Mouse (Mus musculus) neural tube, embryonic 11.5 days (tissue): ENCODE results near the gene Enthd1. TPM values are rescaled to one million over a fixed set of nuclear protein-coding genes. Genes with fewer than 3 reads are reported as not detected.

ENCODE experiments used
- ATAC-seq: fragments of 200-750 bp; cut with Nextera tagmentation; 2 replicates; pipeline ENCODE4 v1.8.0; 2017; ENCODE audit warnings: moderate number of reproducible peaks, mild to moderate bottlenecking, moderate TSS enrichment, moderate library complexity; ENCODE audit not compliant: insufficient read depth, low FRiP score, low TSS enrichment
- DNase-seq: peaks from one replicate; pipeline ENCODE4 v3.0.0-alpha.2; 2015; ENCODE audit warnings: low spot score
- H3K27ac ChIP-seq: fragments of 300-500 bp; sonication (generic); 2 replicates; pipeline ENCODE4 v1.5.1; 2014; ENCODE audit warnings: low read depth, mild to moderate bottlenecking, low read length
- H3K27me3 ChIP-seq: fragments of 300-500 bp; sonication (generic); 2 replicates; pipeline ENCODE4 v1.6.1; 2014; ENCODE audit warnings: mild to moderate bottlenecking, low read length, mixed read lengths; ENCODE audit not compliant: control insufficient read depth, insufficient read depth
- H3K36me3 ChIP-seq: fragments of 300-500 bp; sonication (generic); 2 replicates; pipeline ENCODE4 v1.6.1; 2014; ENCODE audit warnings: mild to moderate bottlenecking, low read length, moderate library complexity, mixed read lengths; ENCODE audit not compliant: control insufficient read depth, insufficient read depth
- H3K4me1 ChIP-seq: fragments of 300-500 bp; sonication (generic); 2 replicates; pipeline ENCODE4 v1.6.1; 2014; ENCODE audit warnings: low read length, mixed read lengths; ENCODE audit not compliant: control insufficient read depth, insufficient read depth
- H3K4me2 ChIP-seq: fragments of 300-500 bp; sonication (generic); 2 replicates; pipeline ENCODE4 v1.6.1; 2014; ENCODE audit warnings: low read depth, mild to moderate bottlenecking, moderate library complexity
- H3K4me3 ChIP-seq: fragments of 300-500 bp; sonication (generic); 2 replicates; pipeline ENCODE4 v1.5.1; 2014; ENCODE audit warnings: low read depth, low read length
- H3K9ac ChIP-seq: fragments of 300-500 bp; sonication (generic); 2 replicates; pipeline ENCODE4 v1.6.1; 2014; ENCODE audit warnings: mild to moderate bottlenecking, low read length
- H3K9me3 ChIP-seq: fragments of 300-500 bp; sonication (generic); 2 replicates; pipeline ENCODE4 v1.6.1; 2016; ENCODE audit warnings: low read length; ENCODE audit not compliant: control insufficient read depth
- WGBS: fragments of 180-500 bp; shearing (Covaris S2); extraction: QIAGEN DNeasy Blood & Tissue Kit; methylation state at CpG from one replicate; pipeline ENCODE4 v1.1.7; 2014; 5-methylcytosine and 5-hydroxymethylcytosine counted together
- polyA plus RNA-seq: library from polyadenylated mRNA; unstranded; fragments of >200 nt; fragmentation: Nextera tagmentation; extraction: Ambion mirVana; gene quantifications from 2 replicates; pipeline ENCODE4 v1.2.1, GENCODE M21; 2014

Gene Enthd1
- polyA plus RNA-seq, 1 experiment from 2014 or later, result not detected

DNA sequence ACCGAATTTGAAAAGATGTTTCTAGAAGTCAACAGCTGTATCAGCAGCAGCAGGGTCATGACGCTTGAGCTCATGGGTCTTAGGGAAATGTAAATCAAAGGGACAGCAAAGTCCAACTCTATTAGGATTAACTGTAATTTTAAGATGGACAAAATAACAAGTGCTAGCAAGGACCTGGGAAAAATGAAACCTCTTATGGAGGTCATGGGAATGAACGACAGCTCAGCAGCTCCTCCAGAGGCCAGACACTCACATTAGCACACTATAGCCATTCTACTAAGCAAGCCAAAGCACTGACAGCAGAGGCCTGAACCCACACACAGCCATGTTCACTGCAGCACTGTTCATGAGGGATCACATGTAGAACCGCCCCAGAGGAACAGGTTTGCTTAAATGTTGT, 7.2 kb downstream of the Enthd1 start:
- no peaks in the 10 kb centered on the region for H3K36me3 ChIP-seq
- no peak overlapping the region for H3K27ac ChIP-seq
- H3K4me3 ChIP-seq, result no peak overlapping the region
- H3K9ac ChIP-seq, result no peak overlapping the region
- no peaks in the 10 kb centered on the region for H3K9me3 ChIP-seq
- no peaks in the 10 kb centered on the region for H3K4me1 ChIP-seq
- H3K27me3 ChIP-seq, result no peaks in the 10 kb centered on the region
- DNase-seq (no peak), ATAC-seq (no peak)
- 74% methylated on average over 4 of the region's 4 CpGs for WGBS
- H3K4me2 ChIP-seq, result no peak overlapping the region

DNA sequence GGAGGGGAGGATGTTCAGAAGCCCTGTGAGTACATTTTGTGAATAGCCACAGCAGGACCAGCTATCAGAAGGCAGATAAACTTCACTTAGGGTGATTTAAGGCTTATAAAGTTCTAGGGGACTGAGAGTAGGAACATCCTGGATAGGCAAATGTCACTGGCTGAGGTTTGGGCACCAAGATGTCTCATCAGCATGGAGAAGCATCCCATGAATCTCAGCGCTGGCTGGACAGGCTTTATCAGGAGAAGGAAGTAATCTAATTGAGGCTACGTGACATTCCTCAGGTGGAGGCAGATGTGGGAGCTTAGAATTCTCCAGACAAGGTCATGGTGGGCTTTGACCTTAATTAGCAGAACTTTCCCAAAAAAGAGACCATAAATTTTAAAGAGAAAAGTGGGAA, 8.9 kb downstream of the Enthd1 start:
- no peaks in the 10 kb centered on the region for H3K27me3 ChIP-seq

DNA sequence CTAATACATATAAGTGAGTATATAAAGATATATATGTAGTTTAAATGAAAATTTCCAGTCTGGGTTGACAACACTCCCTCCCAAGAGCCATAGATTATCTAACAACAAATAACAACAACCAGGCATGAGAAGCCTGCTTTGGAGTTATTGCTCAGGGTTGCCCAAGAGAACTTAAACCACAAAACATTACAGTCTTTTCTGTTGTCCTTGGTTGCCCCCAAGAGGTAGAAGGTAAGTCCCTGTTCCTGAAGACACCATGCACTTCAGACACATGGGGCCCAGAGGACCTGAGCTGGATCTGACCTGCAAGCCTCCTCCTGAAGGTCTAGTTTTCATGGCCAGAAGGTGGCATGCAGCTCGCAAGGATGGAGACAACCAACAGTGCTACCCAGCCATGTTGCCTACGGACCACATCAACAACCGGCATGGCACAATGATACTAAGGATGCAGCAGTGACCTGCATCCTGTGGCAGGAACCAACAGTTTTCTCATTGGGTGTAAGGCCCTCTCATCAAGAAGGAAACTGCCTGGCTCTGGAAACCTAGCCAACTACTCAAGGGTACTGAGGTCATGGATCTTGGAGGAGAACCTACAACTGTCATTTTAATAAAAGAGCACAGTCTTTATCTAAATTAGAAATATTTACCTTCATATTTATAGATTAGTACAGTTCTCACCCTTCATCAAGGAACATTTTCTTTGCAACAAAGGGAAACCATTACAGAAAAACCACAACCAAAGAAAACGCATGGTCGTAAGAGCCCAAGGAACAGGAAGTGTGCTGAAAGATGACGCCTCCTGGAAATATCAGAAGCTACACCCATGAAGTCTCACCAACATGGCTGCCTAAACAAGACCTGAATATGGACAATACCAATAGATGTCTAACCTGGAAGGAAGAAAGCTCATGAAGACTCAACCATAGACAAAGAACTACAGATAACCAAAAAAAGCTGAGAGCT, 9.8 kb downstream of the Enthd1 start:
- H3K9ac ChIP-seq, result no peak overlapping the region
- H3K4me3 ChIP-seq, result no peak overlapping the region
- no peaks in the 10 kb centered on the region for H3K4me1 ChIP-seq
- no peaks in the 10 kb centered on the region for H3K9me3 ChIP-seq
- ATAC-seq (no peak), DNase-seq (no peak)
- no peak overlapping the region for H3K4me2 ChIP-seq
- WGBS, result 95% methylated on average over 6 of the region's 6 CpGs
- H3K27me3 ChIP-seq, result no peaks in the 10 kb centered on the region
- no peak overlapping the region for H3K27ac ChIP-seq
- no peaks in the 10 kb centered on the region for H3K36me3 ChIP-seq

More for the DNA sequence above, 8.9 kb downstream of the Enthd1 start:
- Histone ChIP-seq H3K4me2 (no peak overlapping the region), H3K9me3 (no peaks in the 10 kb centered on the region), H3K4me3 (no peak overlapping the region), H3K27ac (no peak overlapping the region), H3K4me1 (no peaks in the 10 kb centered on the region), H3K9ac (no peak overlapping the region), H3K36me3 (no peaks in the 10 kb centered on the region)
- DNase-seq, result no peak
- no peak for ATAC-seq
- WGBS, result 80% methylated on average over 2 of the region's 2 CpGs

DNA sequence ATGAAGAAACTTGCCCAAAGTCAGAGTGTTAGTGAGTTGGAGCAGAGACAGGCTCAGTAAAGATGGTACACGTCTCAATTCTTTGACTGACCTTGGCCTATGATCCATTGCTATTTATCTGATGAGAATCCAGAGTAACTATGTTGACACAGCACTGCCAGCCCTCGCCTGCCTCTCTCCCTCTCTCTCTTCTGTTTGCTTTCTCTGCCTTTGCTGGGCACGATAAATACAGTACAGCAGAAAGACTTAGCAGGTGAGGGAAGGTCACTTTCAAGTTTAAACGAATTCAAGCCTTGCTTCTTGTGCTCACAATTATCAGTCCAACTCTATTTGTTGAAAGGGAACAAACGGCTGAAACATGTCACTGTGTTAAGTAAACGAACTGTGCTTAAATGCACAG, 19.5 kb downstream of the Enthd1 start:
- ATAC-seq (no peak), DNase-seq (no peak)
- Histone ChIP-seq H3K4me2 (no peak overlapping the region), H3K27me3 (no peaks in the 10 kb centered on the region), H3K36me3 (no peaks in the 10 kb centered on the region), H3K9ac (no peak overlapping the region), H3K4me1 (no peaks in the 10 kb centered on the region), H3K9me3 (no peaks in the 10 kb centered on the region), H3K27ac (no peak overlapping the region), H3K4me3 (no peak overlapping the region)
- 76% methylated on average over 6 of the region's 6 CpGs for WGBS

DNA sequence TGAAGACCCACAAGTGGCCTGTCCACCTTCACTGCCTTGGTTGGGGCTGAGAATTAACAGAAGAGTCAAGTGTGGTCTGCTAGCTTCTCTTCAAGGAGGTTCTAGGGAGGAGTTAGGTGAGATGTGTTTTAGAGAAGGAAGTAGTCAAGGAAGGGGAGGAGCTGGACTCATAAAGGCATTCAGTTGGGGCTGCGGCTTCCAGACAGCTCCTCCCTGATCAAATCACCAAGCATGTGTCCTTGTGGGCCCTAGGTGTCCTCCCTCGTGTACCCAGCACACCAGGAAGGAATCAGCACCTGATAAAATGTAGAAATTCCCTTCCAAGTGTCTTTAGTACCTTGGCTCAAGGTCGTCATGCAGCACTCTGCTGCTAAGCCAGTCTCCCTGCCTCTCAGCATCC, 20.8 kb downstream of the Enthd1 start:
- DNase-seq (no peak), ATAC-seq (no peak)
- Histone ChIP-seq H3K9me3 (no peaks in the 10 kb centered on the region), H3K4me1 (no peaks in the 10 kb centered on the region), H3K27me3 (no peaks in the 10 kb centered on the region), H3K4me3 (no peak overlapping the region), H3K9ac (no peak overlapping the region), H3K4me2 (no peak overlapping the region), H3K36me3 (no peaks in the 10 kb centered on the region), H3K27ac (no peak overlapping the region)
- WGBS, result 61% methylated on average over 3 of the region's 3 CpGs

DNA sequence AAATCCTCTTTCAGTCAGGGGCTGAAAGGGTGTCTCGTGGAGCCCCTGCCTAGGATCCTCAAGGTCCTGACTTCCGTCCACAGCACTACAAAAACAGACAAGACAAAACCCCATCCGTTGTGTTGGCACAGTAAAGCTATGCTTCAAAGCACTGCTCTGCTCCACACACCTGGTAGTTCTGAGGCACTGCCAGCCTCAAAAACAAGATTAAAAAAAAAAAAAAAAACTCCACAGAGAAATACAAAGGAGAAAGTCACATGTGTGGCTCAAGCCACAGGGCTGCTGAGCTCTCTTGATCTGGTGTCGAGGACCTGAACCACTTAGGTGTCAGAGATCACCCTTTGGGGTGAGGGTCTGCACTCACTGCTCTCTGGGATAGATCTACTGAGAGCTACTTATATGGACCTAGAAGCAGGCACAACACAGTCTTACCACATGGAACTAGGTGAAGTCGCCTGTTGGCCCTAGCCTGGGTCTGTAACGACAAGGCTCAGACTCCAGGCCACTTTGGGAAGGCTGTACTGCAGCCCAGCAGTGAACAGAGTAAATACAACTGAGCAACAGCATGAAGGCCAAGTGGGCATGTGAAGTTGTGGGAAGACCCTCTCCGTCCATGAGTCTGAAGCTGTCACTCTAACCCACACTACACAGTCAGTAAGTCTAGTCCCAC, 26.1 kb downstream of the Enthd1 start:
- Histone ChIP-seq H3K4me1 (no peaks in the 10 kb centered on the region), H3K36me3 (no peaks in the 10 kb centered on the region), H3K9ac (no peak overlapping the region), H3K4me3 (no peak overlapping the region), H3K4me2 (no peak overlapping the region), H3K27me3 (no peaks in the 10 kb centered on the region), H3K27ac (no peak overlapping the region), H3K9me3 (no peaks in the 10 kb centered on the region)
- no peak for ATAC-seq
- WGBS, result 84% methylated on average over 7 of the region's 7 CpGs
- no peak for DNase-seq

DNA sequence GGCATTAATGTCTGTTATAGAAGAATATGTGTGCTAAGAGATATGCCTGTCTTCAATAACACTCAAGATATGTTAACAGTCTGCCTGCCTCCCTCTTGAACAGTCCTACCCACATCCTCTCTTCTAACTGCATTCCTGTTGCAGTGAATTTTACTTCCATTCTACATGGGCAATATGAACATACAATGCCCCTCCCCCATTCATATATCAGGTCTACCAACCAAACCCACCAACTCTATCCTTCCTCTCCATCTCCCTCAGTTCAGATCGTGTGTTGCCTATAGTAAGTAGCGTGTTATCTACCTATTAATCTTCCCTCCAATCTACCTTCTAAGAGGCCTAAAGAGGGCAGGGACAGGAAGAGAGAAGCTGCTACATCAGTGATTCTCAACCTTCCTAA, 26.9 kb downstream of the Enthd1 start:
- Histone ChIP-seq H3K9ac (no peak overlapping the region), H3K27ac (no peak overlapping the region), H3K4me3 (no peak overlapping the region), H3K27me3 (no peaks in the 10 kb centered on the region), H3K4me1 (no peaks in the 10 kb centered on the region), H3K36me3 (no peaks in the 10 kb centered on the region), H3K4me2 (no peak overlapping the region), H3K9me3 (no peaks in the 10 kb centered on the region)
- WGBS, result 86% methylated on average over 2 of the region's 2 CpGs
- DNase-seq, result no peak
- ATAC-seq, result no peak

DNA sequence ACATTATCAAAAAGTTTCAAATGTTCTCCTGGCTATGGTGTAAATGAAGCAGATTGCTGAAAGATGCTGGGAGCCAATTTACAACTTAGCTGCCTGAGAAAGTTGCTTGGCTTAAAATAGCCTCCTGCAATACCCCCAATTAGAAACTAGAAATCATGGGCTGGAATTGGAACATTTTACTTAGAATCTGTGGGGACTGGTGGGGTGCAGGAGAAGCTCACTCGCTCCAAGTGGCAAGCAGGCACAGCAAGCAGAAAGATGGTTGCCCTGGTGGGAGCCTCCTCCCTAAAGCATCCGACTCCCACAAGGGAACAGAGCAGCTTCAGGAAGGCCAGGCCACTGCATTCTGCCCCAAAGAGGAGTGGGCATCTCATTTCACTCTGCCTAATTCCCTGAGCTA, 28.9 kb downstream of the Enthd1 start:
- H3K27me3 ChIP-seq, result no peaks in the 10 kb centered on the region
- H3K27ac ChIP-seq, result no peak overlapping the region
- H3K36me3 ChIP-seq, result no peaks in the 10 kb centered on the region
- no peak overlapping the region for H3K4me2 ChIP-seq
- ATAC-seq (no peak), DNase-seq (no peak)
- WGBS, result 78% methylated on average over 2 of the region's 2 CpGs
- H3K4me1 ChIP-seq, result no peaks in the 10 kb centered on the region
- no peak overlapping the region for H3K9ac ChIP-seq
- no peaks in the 10 kb centered on the region for H3K9me3 ChIP-seq
- H3K4me3 ChIP-seq, result no peak overlapping the region

DNA sequence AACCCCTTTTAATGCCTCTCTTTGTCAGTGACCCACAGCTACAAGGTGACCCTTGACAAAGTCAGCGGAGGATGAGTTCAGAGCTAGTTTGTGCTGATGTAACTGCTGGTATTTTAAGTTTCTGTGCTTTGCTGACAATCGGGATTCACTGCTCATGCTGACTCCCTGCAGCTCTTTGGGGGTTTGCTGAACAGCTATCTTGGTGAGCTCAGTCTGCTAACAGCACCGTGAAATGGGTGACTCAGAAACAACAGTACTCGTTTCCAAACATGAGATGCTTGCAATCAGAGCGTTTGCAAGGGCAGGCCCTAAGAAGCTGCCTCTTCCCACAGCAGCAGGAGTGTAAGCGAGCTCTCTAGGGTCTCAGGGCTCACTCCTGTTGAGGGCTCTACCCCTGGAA, 31.7 kb downstream of the Enthd1 start:
- no peak overlapping the region for H3K4me2 ChIP-seq
- 65% methylated on average over 6 of the region's 6 CpGs for WGBS
- no peak for DNase-seq
- H3K27me3 ChIP-seq, result no peaks in the 10 kb centered on the region
- no peak overlapping the region for H3K27ac ChIP-seq
- no peak overlapping the region for H3K4me3 ChIP-seq
- no peaks in the 10 kb centered on the region for H3K36me3 ChIP-seq
- H3K9ac ChIP-seq, result no peak overlapping the region
- no peaks in the 10 kb centered on the region for H3K9me3 ChIP-seq
- no peaks in the 10 kb centered on the region for H3K4me1 ChIP-seq
- no peak for ATAC-seq
